Mouse (Mus musculus): ENCODE data around the gene Cpeb3. TPM values are rescaled to one million over a fixed set of nuclear protein-coding genes. Genes with fewer than 3 reads are reported as not detected.
A peak's percentile ranks its signal among the peaks of the same experiment; 100 is the strongest.

Cpeb3 gene
- polyA plus RNA-seq, 1 experiment from 2014 or later: 1.1 TPM

DNA sequence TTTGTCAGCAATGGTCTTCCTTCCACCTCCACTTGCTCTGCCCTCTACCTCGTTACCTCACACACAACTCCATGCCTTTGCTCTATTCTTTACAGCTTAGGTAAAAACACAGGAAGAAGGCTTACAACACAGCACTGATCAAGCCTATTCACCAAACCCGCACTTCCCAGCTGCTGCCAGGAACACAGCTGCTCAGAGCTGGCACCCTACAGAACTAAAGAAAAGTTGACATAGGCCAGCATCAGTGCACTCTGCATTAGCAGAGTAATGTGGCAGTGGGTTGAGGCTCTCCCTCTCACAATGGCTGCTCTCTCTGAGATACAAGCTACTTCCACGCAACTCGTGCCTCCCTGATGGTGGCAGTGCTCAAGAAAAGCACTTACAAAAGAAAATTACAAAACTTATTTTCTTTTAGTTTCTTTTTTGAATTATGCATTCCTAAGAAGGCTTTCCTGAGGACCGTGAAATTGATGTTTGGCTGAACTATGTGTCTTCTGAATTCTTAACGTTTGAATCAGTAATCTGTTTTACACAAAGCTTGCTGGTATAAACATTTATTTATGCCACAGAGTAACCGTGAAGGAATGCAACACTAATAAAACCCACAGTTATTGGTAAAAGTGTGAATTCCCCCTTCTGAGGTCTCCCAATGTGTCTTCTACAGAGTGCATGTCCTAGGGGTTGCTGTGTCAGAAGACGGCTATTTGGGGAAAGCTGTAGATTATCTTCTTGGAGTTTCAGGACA lies 151.1 kb downstream of the Cpeb3 start:
- H3K4me2 ChIP-seq (replicated peaks): no peak overlapping the region
- peak overlapping the region; percentile 48; the same call in 1 of the 2 replicates for H3K27ac ChIP-seq (replicated peaks)
- ATAC-seq (ENCODE audit: insufficient number of reproducible peaks, low FRiP score, low TSS enrichment, low read depth): no peak
- H3K9ac ChIP-seq: no peak overlapping the region
- no peaks in the 10 kb centered on the region for H3K27me3 ChIP-seq
- no peaks in the 10 kb centered on the region for H3K4me1 ChIP-seq
- H3K4me3 ChIP-seq (replicated peaks): no peak overlapping the region
- WGBS: 58% methylated on average over 8 of the region's 8 CpGs
- no peaks in the 10 kb centered on the region for H3K9me3 ChIP-seq (replicated peaks)
- H3K36me3 ChIP-seq: no peaks in the 10 kb centered on the region

- no peak for ATAC-seq (ENCODE audit: insufficient number of reproducible peaks, low FRiP score, low TSS enrichment, low read depth)
- Histone ChIP-seq H3K9ac (no peak overlapping the region), H3K4me2 (replicated peaks) (no peak overlapping the region), H3K9me3 (replicated peaks) (no peaks in the 10 kb centered on the region), H3K4me3 (replicated peaks) (no peak overlapping the region), H3K36me3 (no peaks in the 10 kb centered on the region), H3K4me1 (no peaks in the 10 kb centered on the region), H3K27me3 (no peaks in the 10 kb centered on the region), H3K27ac (replicated peaks) (no peak overlapping the region)
- 78% methylated on average over 4 of the region's 4 CpGs for WGBS
Observed at GRCm38 (mm10) chr19:37055976-37056556, 152.3 kb downstream of the Cpeb3 start.

GRCm38 (mm10) chr19:37050643-37051345 lies 157.6 kb downstream of the Cpeb3 start:
- ATAC-seq (ENCODE audit: insufficient number of reproducible peaks, low FRiP score, low TSS enrichment, low read depth): no peak
- H3K4me3 ChIP-seq (replicated peaks): no peak overlapping the region
- no peaks in the 10 kb centered on the region for H3K36me3 ChIP-seq
- H3K4me2 ChIP-seq (replicated peaks): no peak overlapping the region
- no peaks in the 10 kb centered on the region for H3K4me1 ChIP-seq
- 73% methylated on average over 4 of the region's 4 CpGs for WGBS
- no peak overlapping the region for H3K9ac ChIP-seq
- no peaks in the 10 kb centered on the region for H3K9me3 ChIP-seq (replicated peaks)
- no peak overlapping the region for H3K27ac ChIP-seq (replicated peaks)
- no peaks in the 10 kb centered on the region for H3K27me3 ChIP-seq

DNA sequence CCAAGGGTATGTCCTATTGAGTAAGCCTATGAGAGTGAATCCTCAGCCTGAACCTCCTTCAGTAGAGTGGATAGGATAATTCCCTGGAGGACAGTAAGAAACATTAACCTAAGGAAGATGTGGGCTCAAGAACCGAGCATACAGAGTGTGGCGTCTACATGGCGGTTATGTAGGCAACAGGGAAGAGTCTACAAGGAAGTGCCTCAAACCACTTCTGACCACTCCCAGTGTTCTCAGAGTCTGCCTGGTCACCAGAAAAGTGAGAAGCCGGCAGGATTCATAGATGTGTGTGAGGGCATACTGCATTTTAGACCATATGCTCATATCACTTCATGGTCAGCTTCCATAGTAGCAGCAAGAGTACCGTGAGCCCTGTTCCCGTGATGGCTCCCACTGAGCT lies 159.9 kb downstream of the Cpeb3 start:
- H3K27ac ChIP-seq (replicated peaks): no peak overlapping the region
- H3K9ac ChIP-seq: no peak overlapping the region
- no peaks in the 10 kb centered on the region for H3K9me3 ChIP-seq (replicated peaks)
- no peaks in the 10 kb centered on the region for H3K36me3 ChIP-seq
- no peaks in the 10 kb centered on the region for H3K27me3 ChIP-seq
- H3K4me1 ChIP-seq: no peaks in the 10 kb centered on the region
- no peak overlapping the region for H3K4me3 ChIP-seq (replicated peaks)
- H3K4me2 ChIP-seq (replicated peaks): no peak overlapping the region
- 84% methylated on average over 6 of the region's 6 CpGs for WGBS
- ATAC-seq (ENCODE audit: insufficient number of reproducible peaks, low FRiP score, low TSS enrichment, low read depth): no peak

- Histone ChIP-seq H3K27ac (replicated peaks) (no peak overlapping the region), H3K4me1 (no peaks in the 10 kb centered on the region), H3K4me3 (replicated peaks) (no peak overlapping the region), H3K9ac (no peak overlapping the region), H3K27me3 (no peaks in the 10 kb centered on the region), H3K4me2 (replicated peaks) (no peak overlapping the region), H3K36me3 (no peaks in the 10 kb centered on the region), H3K9me3 (replicated peaks) (no peaks in the 10 kb centered on the region)
- ATAC-seq (ENCODE audit: insufficient number of reproducible peaks, low FRiP score, low TSS enrichment, low read depth): no peak
- WGBS: 85% methylated on average over 10 of the region's 10 CpGs
Observed at GRCm38 (mm10) chr19:37044431-37044830, 164.0 kb downstream of the Cpeb3 start.

GRCm38 (mm10) chr19:37040906-37041305 lies 167.5 kb downstream of the Cpeb3 start:
- H3K9me3 ChIP-seq (replicated peaks): no peaks in the 10 kb centered on the region
- ATAC-seq (ENCODE audit: insufficient number of reproducible peaks, low FRiP score, low TSS enrichment, low read depth): no peak
- H3K4me1 ChIP-seq: no peaks in the 10 kb centered on the region
- no peak overlapping the region for H3K27ac ChIP-seq (replicated peaks)
- H3K4me2 ChIP-seq (replicated peaks): no peak overlapping the region
- no peaks in the 10 kb centered on the region; the same call in 1 of the 2 replicates for H3K36me3 ChIP-seq
- no peak overlapping the region for H3K9ac ChIP-seq
- no peaks in the 10 kb centered on the region for H3K27me3 ChIP-seq
- H3K4me3 ChIP-seq (replicated peaks): no peak overlapping the region

DNA sequence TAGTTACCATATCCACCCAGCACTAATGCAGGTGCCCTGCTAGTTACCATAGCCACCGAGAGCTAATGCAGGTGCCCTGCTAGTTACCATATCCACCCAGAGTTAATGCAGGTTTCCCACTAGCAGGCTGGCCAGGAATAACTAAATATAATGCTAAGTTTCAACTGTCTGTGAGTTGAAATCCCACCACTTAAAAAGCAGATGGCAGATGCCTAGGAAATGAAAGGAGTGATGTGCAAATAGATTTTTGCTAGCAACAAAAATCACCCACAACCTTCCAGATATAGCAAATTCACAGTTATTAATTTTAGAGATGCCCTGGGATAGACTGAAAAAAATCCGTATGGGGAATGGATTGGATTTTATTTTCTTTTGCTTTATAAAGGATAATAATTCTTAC lies 176.0 kb downstream of the Cpeb3 start:
- Histone ChIP-seq H3K4me1 (no peaks in the 10 kb centered on the region), H3K4me3 (replicated peaks) (no peak overlapping the region), H3K4me2 (replicated peaks) (no peak overlapping the region), H3K27me3 (no peaks in the 10 kb centered on the region), H3K36me3 (no peaks in the 10 kb centered on the region), H3K9me3 (replicated peaks) (no peaks in the 10 kb centered on the region), H3K27ac (replicated peaks) (no peak overlapping the region), H3K9ac (no peak overlapping the region)
- no peak for ATAC-seq (ENCODE audit: insufficient number of reproducible peaks, low FRiP score, low TSS enrichment, low read depth)
- WGBS: 82% methylated on average over 2 of the region's 2 CpGs

GRCm38 (mm10) chr19:37031446-37031845 lies 177.0 kb downstream of the Cpeb3 start:
- H3K4me1 ChIP-seq: no peaks in the 10 kb centered on the region
- H3K9me3 ChIP-seq (replicated peaks): no peaks in the 10 kb centered on the region
- no peak overlapping the region for H3K4me3 ChIP-seq (replicated peaks)
- WGBS: 85% methylated on average over 5 of the region's 5 CpGs
- no peaks in the 10 kb centered on the region for H3K36me3 ChIP-seq
- H3K4me2 ChIP-seq (replicated peaks): no peak overlapping the region
- no peak overlapping the region for H3K9ac ChIP-seq
- no peaks in the 10 kb centered on the region for H3K27me3 ChIP-seq
- no peak overlapping the region for H3K27ac ChIP-seq (replicated peaks)
- no peak for ATAC-seq (ENCODE audit: insufficient number of reproducible peaks, low FRiP score, low TSS enrichment, low read depth)

DNA sequence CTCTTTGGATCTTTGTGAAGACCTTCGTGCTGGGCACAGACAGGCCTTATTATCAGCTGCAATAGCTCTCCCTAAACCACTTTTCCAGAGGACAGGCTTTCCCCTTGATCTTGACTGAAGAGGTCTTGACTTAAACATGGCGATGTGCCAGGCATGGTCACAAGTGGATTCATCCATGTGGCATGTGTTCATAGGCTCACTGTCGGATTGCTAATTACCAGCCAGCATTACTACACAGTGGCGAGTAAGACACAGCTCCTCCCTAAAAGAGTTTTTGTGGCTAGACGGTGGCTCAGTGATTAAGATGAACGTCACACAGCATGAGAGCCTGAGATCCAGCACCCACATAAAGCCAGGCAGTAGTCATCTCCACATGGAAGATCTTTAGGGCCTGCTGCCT lies 178.6 kb downstream of the Cpeb3 start:
- 73% methylated on average over 6 of the region's 6 CpGs for WGBS
- no peak overlapping the region for H3K9ac ChIP-seq
- H3K4me1 ChIP-seq: no peaks in the 10 kb centered on the region
- no peak overlapping the region for H3K4me3 ChIP-seq (replicated peaks)
- H3K36me3 ChIP-seq: no peaks in the 10 kb centered on the region
- no peaks in the 10 kb centered on the region for H3K27me3 ChIP-seq
- ATAC-seq (ENCODE audit: insufficient number of reproducible peaks, low FRiP score, low TSS enrichment, low read depth): no peak
- H3K9me3 ChIP-seq (replicated peaks): no peaks in the 10 kb centered on the region
- H3K4me2 ChIP-seq (replicated peaks): no peak overlapping the region
- no peak overlapping the region for H3K27ac ChIP-seq (replicated peaks)

DNA sequence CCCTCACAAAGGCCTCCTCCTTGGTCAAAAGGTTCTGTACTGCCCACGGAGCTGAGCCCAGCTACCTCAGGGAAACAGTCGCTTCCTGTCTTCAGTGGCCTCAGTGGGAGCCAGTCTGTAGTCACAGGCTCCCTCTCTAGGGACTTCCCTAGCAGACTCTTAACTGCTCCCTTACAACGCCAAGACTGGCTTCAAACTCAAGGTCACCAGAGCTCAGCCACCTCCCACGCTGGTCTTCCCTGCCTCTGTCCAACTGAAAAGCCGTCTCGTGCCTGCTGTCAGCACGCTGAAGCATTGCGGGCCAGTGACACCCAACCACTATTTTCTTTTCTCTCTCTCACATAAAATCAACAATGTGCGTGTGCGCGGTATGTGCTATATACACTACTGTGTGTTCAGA lies 182.0 kb downstream of the Cpeb3 start:
- Histone ChIP-seq H3K27me3 (no peaks in the 10 kb centered on the region), H3K4me3 (replicated peaks) (no peak overlapping the region), H3K9me3 (replicated peaks) (no peaks in the 10 kb centered on the region), H3K9ac (no peak overlapping the region), H3K27ac (replicated peaks) (no peak overlapping the region), H3K36me3 (no peaks in the 10 kb centered on the region), H3K4me1 (no peaks in the 10 kb centered on the region), H3K4me2 (replicated peaks) (no peak overlapping the region)
- no peak for ATAC-seq (ENCODE audit: insufficient number of reproducible peaks, low FRiP score, low TSS enrichment, low read depth)
- WGBS: 79% methylated on average over 11 of the region's 11 CpGs

DNA sequence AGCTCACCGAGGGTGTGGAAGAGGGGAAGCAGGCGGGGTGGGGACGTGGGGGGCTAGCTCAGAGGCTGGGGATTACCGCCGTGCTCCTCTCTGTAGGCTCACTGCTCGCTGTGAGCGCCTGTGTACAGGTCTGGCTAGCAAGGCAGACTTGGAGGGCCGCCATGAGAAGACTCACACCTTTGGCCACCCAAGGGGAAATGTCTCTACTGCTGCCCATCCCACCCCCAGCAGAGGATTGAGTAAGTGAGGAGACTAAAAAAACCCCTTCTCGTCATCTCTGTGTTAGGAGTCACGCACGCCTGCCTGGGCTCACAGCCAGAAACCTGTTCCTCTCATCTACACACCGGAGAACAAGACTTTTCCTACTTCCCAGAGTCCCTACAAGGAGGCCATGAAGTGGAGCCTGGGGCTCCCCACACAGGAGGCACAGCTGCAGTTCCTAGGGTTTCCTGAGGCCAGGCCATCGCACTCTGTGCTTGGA lies 182.5 kb downstream of the Cpeb3 start:
- 63% methylated on average over 13 of the region's 13 CpGs for WGBS
- no peaks in the 10 kb centered on the region for H3K27me3 ChIP-seq
- no peak overlapping the region for H3K27ac ChIP-seq (replicated peaks)
- no peak overlapping the region for H3K4me3 ChIP-seq (replicated peaks)
- ATAC-seq (ENCODE audit: insufficient number of reproducible peaks, low FRiP score, low TSS enrichment, low read depth): peak; percentile 24; the same call in 1 of the 2 replicates
- H3K9me3 ChIP-seq (replicated peaks): no peaks in the 10 kb centered on the region
- H3K4me1 ChIP-seq: no peaks in the 10 kb centered on the region
- no peaks in the 10 kb centered on the region for H3K36me3 ChIP-seq
- no peak overlapping the region for H3K4me2 ChIP-seq (replicated peaks)
- no peak overlapping the region for H3K9ac ChIP-seq
